Mouse (Mus musculus): Measurements from ENCODE around the gene Aprt. TPM values are rescaled to one million over a fixed set of nuclear protein-coding genes. Genes with fewer than 3 reads are reported as not detected.

The Aprt gene
- polyA plus RNA-seq, 1 experiment from 2014 or later, result 146 TPM

Small RNA genes within 50 kb of the gene (microRNA-seq; reads per million reads assigned to microRNA genes)
- gene Mir6396, result not detected

Other genes with a start within 250 kb of the Aprt start
- not detected in 2 replicates for gene Trhr2, start 216.2 kb downstream of the Aprt start, polyA plus RNA-seq (2014; fragmentation: Nextera tagmentation; extraction: Ambion mirVana)
- gene Zc3h18, start 200.3 kb downstream of the Aprt start, polyA plus RNA-seq (2014; fragmentation: Nextera tagmentation; extraction: Ambion mirVana), result 22.4 and 27.9 TPM in 2 replicates
- not detected in 2 replicates for gene Il17c, start 154.9 kb downstream of the Aprt start, polyA plus RNA-seq (2014; fragmentation: Nextera tagmentation; extraction: Ambion mirVana)
- 20.2 and 36.2 TPM in 2 replicates for gene Cyba, start 144.0 kb downstream of the Aprt start, polyA plus RNA-seq (2014; fragmentation: Nextera tagmentation; extraction: Ambion mirVana)
- 47.1 and 60.9 TPM in 2 replicates for gene Mvd, start 133.5 kb downstream of the Aprt start, polyA plus RNA-seq (2014; fragmentation: Nextera tagmentation; extraction: Ambion mirVana)
- gene Snai3, start 116.2 kb downstream of the Aprt start, polyA plus RNA-seq (2014; fragmentation: Nextera tagmentation; extraction: Ambion mirVana), result not detected in 2 replicates
- 33.7 and 34.4 TPM in 2 replicates for gene Rnf166, start 100.8 kb downstream of the Aprt start, polyA plus RNA-seq (2014; fragmentation: Nextera tagmentation; extraction: Ambion mirVana)
- 80.6 and 93.1 TPM in 2 replicates for gene Ctu2, start 100.8 kb downstream of the Aprt start, polyA plus RNA-seq (2014; fragmentation: Nextera tagmentation; extraction: Ambion mirVana)
- 1.0 and 4.6 TPM in 2 replicates for gene Piezo1, start 25.6 kb downstream of the Aprt start, polyA plus RNA-seq (2014; fragmentation: Nextera tagmentation; extraction: Ambion mirVana)
- 5.9 and 7.6 TPM in 2 replicates for gene Cdt1, start 8.9 kb downstream of the Aprt start, polyA plus RNA-seq (2014; fragmentation: Nextera tagmentation; extraction: Ambion mirVana)
- gene Galns, start 34.6 kb upstream of the Aprt start, polyA plus RNA-seq (2014; fragmentation: Nextera tagmentation; extraction: Ambion mirVana), result 5.5 and 6.3 TPM in 2 replicates
- 107 and 158 TPM in 2 replicates for gene Trappc2l, start 34.7 kb upstream of the Aprt start, polyA plus RNA-seq (2014; fragmentation: Nextera tagmentation; extraction: Ambion mirVana)
- not detected in 2 replicates for gene Pabpn1l, start 45.8 kb upstream of the Aprt start, polyA plus RNA-seq (2014; fragmentation: Nextera tagmentation; extraction: Ambion mirVana)
- 25.2 and 28.7 TPM in 2 replicates for gene Cbfa2t3, start 122.2 kb upstream of the Aprt start, polyA plus RNA-seq (2014; fragmentation: Nextera tagmentation; extraction: Ambion mirVana)
- gene Acsf3, start 198.6 kb upstream of the Aprt start, polyA plus RNA-seq (2014; fragmentation: Nextera tagmentation; extraction: Ambion mirVana), result 16.3 and 16.8 TPM in 2 replicates